Mouse (Mus musculus): ENCODE measurements around the gene Gprc5c. TPM values are rescaled to one million over a fixed set of nuclear protein-coding genes. Genes with fewer than 3 reads are reported as not detected.

Gene Gprc5c
- polyA plus RNA-seq, 1 experiment: 48.8 TPM

- Histone ChIP-seq H3K27ac (ENCODE audit: insufficient read depth, low read length) (peak overlapping the region; percentile 59; the same call in 1 of the 2 replicates), H3K9ac (ENCODE audit: low read depth, poor library complexity, severe bottlenecking) (peak overlapping the region; percentile 37; the same call in 1 of the 2 replicates)
Observed at GRCm38 (mm10) chr11:114844464-114845220, 6.3 kb upstream of the Gprc5c start.

GRCm38 (mm10) chr11:114846336-114846735 lies 4.6 kb upstream of the Gprc5c start:
- no peaks in the 10 kb centered on the region for H3K27me3 ChIP-seq (ENCODE audit: control insufficient read depth, insufficient read depth, low read length, poor library complexity, severe bottlenecking)
- H3K27ac ChIP-seq (ENCODE audit: insufficient read depth, low read length): peak overlapping the region; percentile 10; the same call in 1 of the 2 replicates
- TF ChIP-seq CTCF (IDR thresholded peaks at IDR 0.05; ENCODE audit: low read depth, low read length): no peak
- TF ChIP-seq EP300 (IDR thresholded peaks at IDR 0.05; ENCODE audit: insufficient read depth, low read depth, low read length): 0 out of 2 replicates have a peak, but pooled peaks have one; percentile 35
- TF ChIP-seq POLR2A (IDR thresholded peaks at IDR 0.05; ENCODE audit: insufficient read depth, low read length): peak; percentile 49
- no peaks in the 10 kb centered on the region for H3K36me3 ChIP-seq (ENCODE audit: control insufficient read depth, insufficient read depth, low read length, poor library complexity, severe bottlenecking)
- H3K9me3 ChIP-seq (replicated peaks; ENCODE audit: control insufficient read depth, insufficient read depth, low read length, poor library complexity, severe bottlenecking): no peaks in the 10 kb centered on the region; the same call in 1 of the 2 replicates
- 0 out of 2 replicates have a peak overlapping the region, but pooled peaks have one; percentile 12 for H3K9ac ChIP-seq (ENCODE audit: low read depth, poor library complexity, severe bottlenecking)
- H3K4me1 ChIP-seq (ENCODE audit: control insufficient read depth, insufficient read depth, low read length): peaks cover 6% of the 10 kb centered on the region
- H3K4me3 ChIP-seq (ENCODE audit: low read depth, low read length): peak overlapping the region; percentile 2; the same call in 1 of the 2 replicates

More at GRCm38 (mm10) chr11:114844464-114845220, 6.3 kb upstream of the Gprc5c start:
- H3K4me1 ChIP-seq (ENCODE audit: control insufficient read depth, insufficient read depth, low read length): peaks cover 6% of the 10 kb centered on the region
- no peaks in the 10 kb centered on the region for H3K27me3 ChIP-seq (ENCODE audit: control insufficient read depth, insufficient read depth, low read length, poor library complexity, severe bottlenecking)
- no peak overlapping the region for H3K4me3 ChIP-seq (ENCODE audit: low read depth, low read length)
- peak; percentile 65; the same call in 1 of the 2 replicates for TF ChIP-seq EP300 (IDR thresholded peaks at IDR 0.05; ENCODE audit: insufficient read depth, low read depth, low read length)
- no peak for TF ChIP-seq CTCF (IDR thresholded peaks at IDR 0.05; ENCODE audit: low read depth, low read length)
- TF ChIP-seq POLR2A (IDR thresholded peaks at IDR 0.05; ENCODE audit: insufficient read depth, low read length): no peak
- no peaks in the 10 kb centered on the region for H3K36me3 ChIP-seq (ENCODE audit: control insufficient read depth, insufficient read depth, low read length, poor library complexity, severe bottlenecking)
- peaks cover 7% of the 10 kb centered on the region for H3K9me3 ChIP-seq (replicated peaks; ENCODE audit: control insufficient read depth, insufficient read depth, low read length, poor library complexity, severe bottlenecking)

DNA sequence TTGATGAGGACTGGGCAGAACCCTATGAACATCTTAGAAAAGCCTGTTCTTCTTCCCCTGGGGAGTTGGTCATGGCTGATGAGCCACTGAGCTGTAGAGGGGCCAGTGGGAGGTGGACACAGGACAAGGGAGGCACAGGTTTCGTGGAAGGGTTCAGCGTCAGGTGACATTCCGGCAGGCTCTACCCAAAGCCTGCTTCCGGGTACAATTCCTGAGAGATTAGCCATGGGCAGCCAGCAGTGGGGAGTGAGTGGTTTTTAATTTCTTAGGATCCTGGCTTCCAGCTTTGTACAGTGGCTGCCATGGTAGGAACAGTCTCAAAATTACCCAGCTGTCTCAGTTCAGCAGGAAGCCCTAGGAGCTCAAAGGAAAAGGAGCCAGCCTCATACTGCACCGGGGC lies 3.9 kb upstream of the Gprc5c start:
- Histone ChIP-seq H3K27me3 (ENCODE audit: control insufficient read depth, insufficient read depth, low read length, poor library complexity, severe bottlenecking) (no peaks in the 10 kb centered on the region), H3K4me3 (ENCODE audit: low read depth, low read length) (no peak overlapping the region), H3K9ac (ENCODE audit: low read depth, poor library complexity, severe bottlenecking) (no peak overlapping the region), H3K4me1 (ENCODE audit: control insufficient read depth, insufficient read depth, low read length) (peaks cover 6% of the 10 kb centered on the region), H3K36me3 (ENCODE audit: control insufficient read depth, insufficient read depth, low read length, poor library complexity, severe bottlenecking) (no peaks in the 10 kb centered on the region), H3K9me3 (replicated peaks; ENCODE audit: control insufficient read depth, insufficient read depth, low read length, poor library complexity, severe bottlenecking) (no peaks in the 10 kb centered on the region), H3K27ac (ENCODE audit: insufficient read depth, low read length) (no peak overlapping the region)
- TF ChIP-seq POLR2A (IDR thresholded peaks at IDR 0.05; ENCODE audit: insufficient read depth, low read length): no peak
- TF ChIP-seq EP300 (IDR thresholded peaks at IDR 0.05; ENCODE audit: insufficient read depth, low read depth, low read length): no peak
- TF ChIP-seq CTCF (IDR thresholded peaks at IDR 0.05; ENCODE audit: low read depth, low read length): no peak

DNA sequence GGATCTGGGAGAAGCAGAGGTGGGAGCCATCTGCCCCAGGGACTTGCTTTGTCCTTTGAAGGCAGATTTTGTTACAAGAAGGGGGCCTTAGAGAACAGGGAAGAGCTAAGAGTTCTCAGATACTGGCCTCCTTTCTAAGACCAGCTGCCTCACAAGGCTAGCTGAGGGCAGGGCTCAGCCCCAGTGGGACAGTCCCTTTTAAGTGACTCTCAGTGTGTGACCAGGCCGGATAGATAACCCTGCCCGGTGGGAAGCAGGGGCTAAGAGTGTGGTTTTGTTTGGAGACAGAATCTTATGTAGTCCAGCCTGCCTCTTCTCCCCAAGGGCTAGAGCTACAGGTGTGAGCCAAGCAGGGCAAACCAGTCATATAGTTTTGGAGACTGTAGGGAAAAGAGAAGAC lies 1.4 kb upstream of the Gprc5c start:
- Histone ChIP-seq H3K36me3 (ENCODE audit: control insufficient read depth, insufficient read depth, low read length, poor library complexity, severe bottlenecking) (no peaks in the 10 kb centered on the region), H3K9ac (ENCODE audit: low read depth, poor library complexity, severe bottlenecking) (peak overlapping the region; percentile 71; the same call in 1 of the 2 replicates), H3K9me3 (replicated peaks; ENCODE audit: control insufficient read depth, insufficient read depth, low read length, poor library complexity, severe bottlenecking) (no peaks in the 10 kb centered on the region), H3K27me3 (ENCODE audit: control insufficient read depth, insufficient read depth, low read length, poor library complexity, severe bottlenecking) (no peaks in the 10 kb centered on the region), H3K27ac (ENCODE audit: insufficient read depth, low read length) (no peak overlapping the region), H3K4me3 (ENCODE audit: low read depth, low read length) (no peak overlapping the region), H3K4me1 (ENCODE audit: control insufficient read depth, insufficient read depth, low read length) (peaks cover 9% of the 10 kb centered on the region)
- TF ChIP-seq POLR2A (IDR thresholded peaks at IDR 0.05; ENCODE audit: insufficient read depth, low read length) (no peak), CTCF (IDR thresholded peaks at IDR 0.05; ENCODE audit: low read depth, low read length) (no peak), EP300 (IDR thresholded peaks at IDR 0.05; ENCODE audit: insufficient read depth, low read depth, low read length) (no peak)

- Histone ChIP-seq H3K4me3 (ENCODE audit: low read depth, low read length) (peak overlapping the region; percentile 82; the same call in 1 of the 2 replicates), H3K27ac (ENCODE audit: insufficient read depth, low read length) (no peak overlapping the region), H3K36me3 (ENCODE audit: control insufficient read depth, insufficient read depth, low read length, poor library complexity, severe bottlenecking) (no peaks in the 10 kb centered on the region), H3K9me3 (replicated peaks; ENCODE audit: control insufficient read depth, insufficient read depth, low read length, poor library complexity, severe bottlenecking) (no peaks in the 10 kb centered on the region), H3K9ac (ENCODE audit: low read depth, poor library complexity, severe bottlenecking) (peak overlapping the region; percentile 71), H3K4me1 (ENCODE audit: control insufficient read depth, insufficient read depth, low read length) (peaks cover 6% of the 10 kb centered on the region), H3K27me3 (ENCODE audit: control insufficient read depth, insufficient read depth, low read length, poor library complexity, severe bottlenecking) (no peaks in the 10 kb centered on the region)
- TF ChIP-seq EP300 (IDR thresholded peaks at IDR 0.05; ENCODE audit: insufficient read depth, low read depth, low read length): no peak
- TF ChIP-seq POLR2A (IDR thresholded peaks at IDR 0.05; ENCODE audit: insufficient read depth, low read length): no peak
- TF ChIP-seq CTCF (IDR thresholded peaks at IDR 0.05; ENCODE audit: low read depth, low read length): no peak
Observed at GRCm38 (mm10) chr11:114850066-114850451, 893 bp upstream of the Gprc5c start.

DNA sequence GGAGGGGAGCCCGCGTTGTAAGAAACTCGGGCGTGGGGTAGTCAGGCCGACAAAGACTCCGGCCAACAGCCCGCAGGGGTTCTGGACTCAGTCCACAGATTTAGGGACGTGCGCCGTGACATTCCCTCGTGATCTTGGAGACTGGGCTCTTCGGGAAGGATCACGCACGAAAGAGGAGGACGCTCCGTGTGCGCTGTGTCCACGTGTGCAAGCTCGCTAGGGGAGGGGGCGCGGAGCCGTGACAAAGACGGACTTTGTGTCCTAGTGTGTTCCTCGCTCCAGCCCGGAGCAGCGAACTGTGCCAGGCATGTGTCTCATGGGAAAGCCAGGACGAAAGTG lies 286 bp downstream of the Gprc5c start:
- peaks cover 6% of the 10 kb centered on the region for H3K4me1 ChIP-seq (ENCODE audit: control insufficient read depth, insufficient read depth, low read length)

More for the DNA sequence above, 286 bp downstream of the Gprc5c start:
- Histone ChIP-seq H3K36me3 (ENCODE audit: control insufficient read depth, insufficient read depth, low read length, poor library complexity, severe bottlenecking) (no peaks in the 10 kb centered on the region), H3K4me3 (ENCODE audit: low read depth, low read length) (peak overlapping the region; percentile 82), H3K27me3 (ENCODE audit: control insufficient read depth, insufficient read depth, low read length, poor library complexity, severe bottlenecking) (no peaks in the 10 kb centered on the region), H3K9ac (ENCODE audit: low read depth, poor library complexity, severe bottlenecking) (peak overlapping the region; percentile 71), H3K27ac (ENCODE audit: insufficient read depth, low read length) (no peak overlapping the region), H3K9me3 (replicated peaks; ENCODE audit: control insufficient read depth, insufficient read depth, low read length, poor library complexity, severe bottlenecking) (no peaks in the 10 kb centered on the region)
- TF ChIP-seq CTCF (IDR thresholded peaks at IDR 0.05; ENCODE audit: low read depth, low read length) (no peak), EP300 (IDR thresholded peaks at IDR 0.05; ENCODE audit: insufficient read depth, low read depth, low read length) (no peak), POLR2A (IDR thresholded peaks at IDR 0.05; ENCODE audit: insufficient read depth, low read length) (no peak)
